Mouse (Mus musculus) midbrain, embryonic 14.5 days (tissue): ENCODE measurements around the gene Rai1. TPM values are rescaled to one million over a fixed set of nuclear protein-coding genes. Genes with fewer than 3 reads are reported as not detected.

Experiments
- ATAC-seq: fragments of 200-750 bp; cut with Nextera tagmentation; 2 replicates; pipeline ENCODE4 v1.8.0; 2017; ENCODE audit warnings: moderate number of reproducible peaks, moderate library complexity; ENCODE audit not compliant: low FRiP score, low TSS enrichment
- DNase-seq: peaks from one replicate; pipeline ENCODE4 v3.0.0-alpha.2; 2015
- H3K27ac ChIP-seq: fragments of 300-500 bp; sonication (generic); replicated peaks from 2 replicates; pipeline ENCODE4 v1.5.1; 2014; ENCODE audit warnings: mild to moderate bottlenecking, low read depth, low read length, moderate library complexity
- H3K27me3 ChIP-seq: fragments of 300-500 bp; sonication (generic); 2 replicates; pipeline ENCODE4 v1.6.1; 2014; ENCODE audit warnings: low read length, control low read depth, mixed read lengths; ENCODE audit not compliant: control insufficient read depth, insufficient read depth
- H3K36me3 ChIP-seq: fragments of 300-500 bp; sonication (generic); 2 replicates; pipeline ENCODE4 v1.6.1; 2014; ENCODE audit warnings: low read length, control low read depth; ENCODE audit not compliant: control insufficient read depth, insufficient read depth
- H3K4me1 ChIP-seq: fragments of 300-500 bp; sonication (generic); 2 replicates; pipeline ENCODE4 v1.6.1; 2014; ENCODE audit warnings: mild to moderate bottlenecking, antibody characterized with exemption, low read length, control low read depth; ENCODE audit not compliant: control insufficient read depth, insufficient read depth
- H3K4me2 ChIP-seq: fragments of 300-500 bp; sonication (generic); 2 replicates; pipeline ENCODE4 v1.6.1; 2014; ENCODE audit warnings: mild to moderate bottlenecking, low read length, moderate library complexity
- H3K4me3 ChIP-seq: fragments of 300-500 bp; sonication (generic); replicated peaks from 2 replicates; pipeline ENCODE4 v1.5.1; 2014; ENCODE audit warnings: low read depth, low read length
- H3K9ac ChIP-seq: fragments of 300-500 bp; sonication (generic); replicated peaks from 2 replicates; pipeline ENCODE4 v1.6.1; 2014; ENCODE audit warnings: mild to moderate bottlenecking, low read length, moderate library complexity
- H3K9me3 ChIP-seq: fragments of 300-500 bp; sonication (generic); 2 replicates; pipeline ENCODE4 v1.6.1; 2016; ENCODE audit warnings: low read length, control low read depth, mixed read lengths; ENCODE audit not compliant: control insufficient read depth
- WGBS: fragments of 180-500 bp; shearing (Covaris S2); extraction: QIAGEN DNeasy Blood & Tissue Kit; methylation state at CpG from one replicate; pipeline ENCODE4 v1.1.7; 2014; 5-methylcytosine and 5-hydroxymethylcytosine counted together
- polyA plus RNA-seq: library from polyadenylated mRNA; unstranded; fragments of >200 nt; fragmentation: Nextera tagmentation; extraction: Ambion mirVana; gene quantifications from 2 replicates; pipeline ENCODE4 v1.2.1, GENCODE M21; 2014

The Rai1 gene
- polyA plus RNA-seq, 1 experiment from 2014 or later = 37.7 TPM

DNA sequence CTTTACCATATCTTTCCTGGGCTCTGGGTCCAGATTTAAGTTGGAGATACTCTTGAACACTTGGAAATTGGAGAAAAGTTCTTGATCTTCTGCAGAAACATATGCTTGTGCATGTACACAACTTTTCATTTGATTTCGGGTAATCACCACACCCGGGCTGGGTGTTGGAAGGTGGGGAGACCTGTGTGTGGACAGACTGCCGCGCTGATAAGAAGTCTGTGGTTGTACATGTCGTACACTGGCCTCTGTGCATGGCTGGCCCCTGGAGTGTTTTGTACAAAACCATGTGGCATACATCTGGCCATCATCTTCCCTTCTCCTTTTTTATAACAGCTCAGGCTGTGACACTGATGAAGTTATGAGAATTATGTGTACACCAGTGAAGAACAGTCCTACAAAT lies 55.1 kb downstream of the Rai1 start:
- Histone ChIP-seq H3K27ac (peak overlapping the region; percentile 78; the same call in 1 of the 2 replicates), H3K4me1 (peaks cover 52% of the 10 kb centered on the region), H3K27me3 (no peaks in the 10 kb centered on the region), H3K9me3 (no peaks in the 10 kb centered on the region), H3K4me2 (no peak overlapping the region), H3K36me3 (0 out of 2 replicates have a peak, but pooled peaks cover under 1% of the 10 kb centered on the region), H3K4me3 (no peak overlapping the region), H3K9ac (no peak overlapping the region)
- ATAC-seq (no peak), DNase-seq (no peak)
- 96% methylated on average over 5 of the region's 5 CpGs for WGBS

DNA sequence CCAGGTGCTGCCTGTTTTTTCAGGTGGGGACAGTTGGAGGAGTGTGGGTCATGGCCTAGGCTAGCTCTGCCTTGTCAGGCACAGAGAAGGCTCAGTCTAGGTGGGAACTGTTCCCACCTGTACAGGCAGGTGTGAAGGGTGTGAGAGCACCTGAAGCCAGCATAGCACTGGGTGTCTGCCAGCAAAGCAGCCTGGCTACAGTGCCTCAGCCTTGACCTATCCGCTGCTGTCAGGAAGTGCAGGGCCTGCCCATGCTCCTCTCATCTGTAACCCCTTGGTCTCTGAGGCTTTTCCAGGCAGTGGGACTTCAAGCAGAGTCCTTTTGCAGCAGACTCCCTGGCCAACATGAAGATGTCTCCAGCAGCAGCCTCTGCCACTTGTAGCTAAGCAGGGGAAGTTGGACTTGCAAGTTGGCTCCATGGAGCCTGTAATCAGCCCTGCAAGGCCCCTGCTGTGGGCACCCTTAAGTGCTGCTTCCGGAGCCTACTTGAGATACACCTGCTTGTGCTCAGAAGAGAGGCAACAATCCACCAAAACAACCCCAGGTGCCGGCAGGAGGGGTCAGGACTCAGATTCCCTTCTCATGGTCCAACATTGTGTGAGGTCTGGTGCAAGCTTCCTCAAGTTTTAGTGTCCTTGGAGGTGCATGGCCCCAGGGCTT lies 55.8 kb downstream of the Rai1 start:
- ATAC-seq (no peak), DNase-seq (no peak)
- Histone ChIP-seq H3K9ac (no peak overlapping the region; the same call in 1 of the 2 replicates), H3K4me2 (peak overlapping the region; percentile 15; the same call in 1 of the 2 replicates), H3K4me1 (peaks cover 46% of the 10 kb centered on the region), H3K4me3 (no peak overlapping the region), H3K9me3 (no peaks in the 10 kb centered on the region), H3K27ac (peak overlapping the region; percentile 78), H3K27me3 (no peaks in the 10 kb centered on the region), H3K36me3 (no peaks in the 10 kb centered on the region)
- 72% methylated on average over 3 of the region's 3 CpGs for WGBS

DNA sequence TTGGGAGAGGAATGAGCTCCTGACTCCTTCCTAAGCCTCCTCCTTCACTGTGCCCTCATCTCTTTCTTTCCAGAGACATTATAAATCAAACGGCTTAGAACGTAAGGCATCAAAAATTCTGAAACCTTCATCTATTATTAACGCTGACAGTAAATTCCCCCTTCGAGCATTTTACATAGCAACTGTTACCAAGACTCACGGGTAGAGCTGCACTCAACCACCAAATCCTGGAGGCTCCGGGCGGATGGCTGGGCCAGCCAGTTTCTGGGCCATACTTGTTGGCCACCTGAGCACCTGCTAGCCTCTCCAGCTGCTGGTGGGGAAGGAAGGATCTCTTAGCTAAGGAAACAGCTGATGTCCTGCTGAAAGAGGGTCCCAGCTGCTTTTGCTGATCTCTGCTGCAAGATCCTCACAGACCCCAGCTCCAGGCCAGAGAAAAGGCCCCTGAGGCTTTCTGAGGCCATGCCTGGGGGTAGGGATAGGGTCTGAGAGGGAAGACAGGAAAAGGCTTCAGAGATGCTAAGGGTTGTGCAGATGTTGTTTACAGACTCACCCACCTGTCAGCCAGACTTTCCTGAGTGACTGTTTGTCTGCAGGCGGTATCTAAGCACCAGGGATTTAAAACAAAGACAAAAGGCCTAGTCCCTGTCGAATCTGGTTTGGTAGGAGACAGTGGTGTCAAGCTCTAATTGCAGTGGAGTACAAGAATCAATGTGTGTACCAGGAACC lies 56.5 kb downstream of the Rai1 start:
- H3K4me2 ChIP-seq = peak overlapping the region; percentile 15; the same call in 1 of the 2 replicates
- peaks cover 47% of the 10 kb centered on the region for H3K4me1 ChIP-seq
- no peak overlapping the region for H3K4me3 ChIP-seq
- peak; percentile 67 for DNase-seq
- no peak overlapping the region; the same call in 1 of the 2 replicates for H3K9ac ChIP-seq
- no peak; the same call in 1 of the 2 replicates for ATAC-seq
- no peaks in the 10 kb centered on the region for H3K9me3 ChIP-seq
- no peaks in the 10 kb centered on the region for H3K27me3 ChIP-seq
- peak overlapping the region; percentile 78 for H3K27ac ChIP-seq
- no peaks in the 10 kb centered on the region for H3K36me3 ChIP-seq
- 22% methylated on average over 9 of the region's 9 CpGs for WGBS

DNA sequence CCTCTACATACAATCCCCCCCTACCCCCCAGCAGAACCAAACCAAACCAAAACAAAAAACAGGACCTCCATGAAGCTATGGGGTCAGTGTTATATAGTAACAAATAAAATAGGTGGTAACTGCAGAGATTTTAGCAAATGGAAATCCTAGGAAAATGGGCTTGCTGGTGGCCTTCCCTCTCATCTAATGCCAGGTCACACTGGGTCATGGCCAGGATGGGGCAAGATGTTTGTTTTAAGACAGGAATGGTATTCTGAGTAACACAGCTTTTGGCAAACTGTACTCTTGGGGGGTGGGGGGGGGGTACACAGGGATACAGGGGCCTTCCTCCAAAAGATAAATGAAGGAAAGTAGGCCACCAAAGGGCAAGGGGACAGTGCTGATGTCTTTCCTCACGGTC lies 57.7 kb downstream of the Rai1 start:
- no peaks in the 10 kb centered on the region for H3K9me3 ChIP-seq
- peaks cover 57% of the 10 kb centered on the region for H3K4me1 ChIP-seq
- WGBS = 96% methylated on average over 1 of the region's 1 CpGs
- H3K4me3 ChIP-seq = no peak overlapping the region
- peak overlapping the region; percentile 63; the same call in 1 of the 2 replicates for H3K27ac ChIP-seq
- ATAC-seq (no peak), DNase-seq (no peak)
- no peaks in the 10 kb centered on the region for H3K27me3 ChIP-seq
- no peak overlapping the region for H3K9ac ChIP-seq
- H3K4me2 ChIP-seq = no peak overlapping the region
- H3K36me3 ChIP-seq = no peaks in the 10 kb centered on the region

DNA sequence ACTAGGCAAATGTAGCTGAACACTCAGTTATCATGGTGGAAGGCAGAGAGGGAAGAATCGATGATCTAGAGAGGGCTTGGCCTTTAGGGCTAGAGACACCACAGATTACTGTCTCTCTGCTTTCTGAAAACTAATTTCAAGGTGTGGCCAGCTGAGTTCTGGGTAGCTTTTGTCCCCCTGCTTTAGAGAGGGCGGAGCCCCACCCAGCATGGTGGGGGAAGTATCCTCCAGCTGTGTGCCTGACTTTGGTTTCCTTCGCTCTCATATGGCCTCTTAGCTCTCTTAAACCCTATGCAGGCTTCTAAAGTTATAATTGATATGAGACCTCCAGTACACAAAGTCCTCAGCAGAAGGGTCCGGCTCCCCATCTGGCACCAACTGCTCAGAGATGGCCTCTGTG lies 58.5 kb downstream of the Rai1 start:
- DNase-seq (no peak), ATAC-seq (no peak)
- H3K4me2 ChIP-seq = no peak overlapping the region
- no peak overlapping the region for H3K9ac ChIP-seq
- no peaks in the 10 kb centered on the region for H3K36me3 ChIP-seq
- no peak overlapping the region for H3K27ac ChIP-seq
- H3K27me3 ChIP-seq = no peaks in the 10 kb centered on the region
- 92% methylated on average over 4 of the region's 4 CpGs for WGBS
- H3K9me3 ChIP-seq = no peaks in the 10 kb centered on the region
- H3K4me1 ChIP-seq = peaks cover 65% of the 10 kb centered on the region
- H3K4me3 ChIP-seq = no peak overlapping the region

GRCm38 (mm10) chr11:60164450-60164849 lies 59.6 kb downstream of the Rai1 start:
- H3K27ac ChIP-seq = no peak overlapping the region
- H3K4me2 ChIP-seq = no peak overlapping the region
- peaks cover 75% of the 10 kb centered on the region for H3K4me1 ChIP-seq
- no peaks in the 10 kb centered on the region for H3K27me3 ChIP-seq
- ATAC-seq = no peak
- WGBS = 88% methylated on average over 6 of the region's 6 CpGs
- H3K9ac ChIP-seq = no peak overlapping the region
- no peaks in the 10 kb centered on the region for H3K36me3 ChIP-seq
- H3K4me3 ChIP-seq = no peak overlapping the region
- no peaks in the 10 kb centered on the region for H3K9me3 ChIP-seq
- DNase-seq = no peak

DNA sequence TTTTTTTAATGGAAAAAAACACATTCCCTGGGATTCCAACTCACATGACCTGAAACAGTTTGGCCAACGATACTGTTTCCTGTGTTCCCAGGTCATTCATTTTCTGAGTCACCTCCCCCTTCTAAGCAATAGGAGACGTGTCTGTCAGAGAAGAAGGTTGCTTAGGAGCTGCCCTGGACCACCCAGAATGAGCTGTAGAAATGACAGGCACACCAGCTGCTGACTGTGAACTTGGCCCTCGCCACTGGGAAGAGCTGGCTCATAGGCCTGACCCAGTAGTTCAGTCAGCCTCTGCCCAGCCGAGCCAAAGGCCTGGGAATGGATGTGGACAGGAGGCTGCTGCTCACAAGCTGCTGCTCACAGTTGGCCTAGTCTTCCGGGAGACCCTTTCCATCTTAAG lies 60.3 kb downstream of the Rai1 start:
- Histone ChIP-seq H3K4me1 (peaks cover 75% of the 10 kb centered on the region), H3K4me3 (no peak overlapping the region), H3K9ac (no peak overlapping the region), H3K27me3 (no peaks in the 10 kb centered on the region), H3K4me2 (no peak overlapping the region), H3K9me3 (no peaks in the 10 kb centered on the region), H3K27ac (no peak overlapping the region), H3K36me3 (no peaks in the 10 kb centered on the region)
- no peak for ATAC-seq
- no peak for DNase-seq
- 53% methylated on average over 5 of the region's 5 CpGs for WGBS

- H3K9me3 ChIP-seq = no peaks in the 10 kb centered on the region
- no peaks in the 10 kb centered on the region for H3K36me3 ChIP-seq
- H3K27me3 ChIP-seq = no peaks in the 10 kb centered on the region
- H3K9ac ChIP-seq = peak overlapping the region; percentile 20; the same call in 1 of the 2 replicates
- H3K4me1 ChIP-seq = peaks cover 45% of the 10 kb centered on the region
- H3K4me3 ChIP-seq = no peak overlapping the region
- DNase-seq = peak; percentile 48
- no peak; the same call in 1 of the 2 replicates for ATAC-seq
- H3K27ac ChIP-seq = peak overlapping the region; percentile 82
- WGBS = 10% methylated on average over 9 of the region's 9 CpGs
- H3K4me2 ChIP-seq = peak overlapping the region; percentile 21; the same call in 1 of the 2 replicates
Measured at GRCm38 (mm10) chr11:60168780-60169179, 64.0 kb downstream of the Rai1 start.
